Mouse (Mus musculus) lung, adult 2 months (tissue): ENCODE measurements around the gene Crybg3.

Experiments
- CTCF ChIP-seq: fragments of 200-500 bp; IDR thresholded peaks from 2 replicates; pipeline ENCODE4 v1.5.1; 2011; ENCODE audit warnings: mild to moderate bottlenecking, low read length, control low read depth; ENCODE audit not compliant: insufficient read depth
- POLR2A ChIP-seq: fragments of 200-500 bp; IDR thresholded peaks from 2 replicates; pipeline ENCODE4 v1.6.1; 2011; ENCODE audit warnings: low read depth, mild to moderate bottlenecking, control low read depth, low read length, borderline replicate concordance; ENCODE audit errors: extremely low read depth

DNA sequence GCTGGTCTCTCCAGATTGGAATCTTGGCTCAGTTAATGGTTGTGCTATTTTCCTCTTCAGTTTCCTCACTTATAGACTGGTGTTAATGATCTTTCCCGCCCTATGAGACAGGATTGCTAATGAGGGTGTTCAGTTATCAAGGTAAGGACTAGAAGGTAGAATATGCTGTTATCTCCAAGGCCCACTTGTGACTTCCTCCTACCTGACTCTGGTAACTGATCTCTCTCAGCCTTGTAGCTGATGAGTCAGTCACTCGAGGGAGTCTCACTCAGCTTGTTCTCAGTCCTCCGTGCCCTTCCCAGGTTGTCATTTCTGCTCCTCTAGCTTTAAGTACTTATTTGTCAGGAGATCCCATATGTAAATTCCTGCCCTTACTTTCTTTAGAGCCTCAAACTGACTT lies 122.8 kb downstream of the Crybg3 start:
- TF ChIP-seq CTCF (no peak), POLR2A (no peak)
